Mouse (Mus musculus): ENCODE measurements at regions not wholly inside any gene's neighbourhood (a gene's known extent, or its start where the extent isn't known, plus 50 kb on each side); places are given as distances from the start of the nearest gene placed in this dataset.

- TF ChIP-seq POLR2A (IDR thresholded peaks at IDR 0.05; ENCODE audit: low read depth, low read length) = no peak
- TF ChIP-seq CTCF (IDR thresholded peaks at IDR 0.05; ENCODE audit: extremely low read depth, insufficient read length, insufficient replicate concordance, low read depth, low read length) = no peak
These were observed 53.6 kb upstream of the Lekr1 start for GRCm38 (mm10) chr3:65612387-65612786.

All from small intestine, adult 2 months (tissue).